Mouse (Mus musculus): ENCODE measurements at regions not wholly inside any gene's neighbourhood (a gene's known extent, or its start where the extent isn't known, plus 50 kb on each side); places are given as distances from the start of the nearest gene placed in this dataset.
"Not testable (repeated sequence)": the region's sequence is repeated elsewhere in the genome, so short reads cannot be mapped to it uniquely, and the experiment has no call there.

DNA sequence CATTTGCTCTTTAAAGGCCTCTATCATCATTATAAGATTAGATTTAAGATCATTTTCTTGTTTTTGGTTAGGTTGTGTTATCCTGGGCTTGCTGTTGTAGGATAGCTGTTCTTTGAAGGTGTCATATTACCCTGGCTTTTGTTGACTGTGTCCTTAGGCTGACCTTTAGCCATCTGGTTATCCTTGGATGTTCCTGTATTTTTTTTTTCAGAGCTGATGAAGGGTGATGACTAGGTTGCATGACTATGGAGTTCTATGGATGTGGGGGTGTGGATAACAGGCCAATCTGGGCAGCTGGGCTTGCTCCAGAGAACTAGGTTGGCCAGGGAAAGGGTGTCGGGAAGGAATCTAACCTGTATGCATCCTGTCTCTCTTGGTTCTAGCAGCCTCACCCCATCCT, 74.2 kb downstream of the Dmrta1 start:
- DNase-seq (ENCODE audit: low spot score in 2 of 2), result no peak

DNA sequence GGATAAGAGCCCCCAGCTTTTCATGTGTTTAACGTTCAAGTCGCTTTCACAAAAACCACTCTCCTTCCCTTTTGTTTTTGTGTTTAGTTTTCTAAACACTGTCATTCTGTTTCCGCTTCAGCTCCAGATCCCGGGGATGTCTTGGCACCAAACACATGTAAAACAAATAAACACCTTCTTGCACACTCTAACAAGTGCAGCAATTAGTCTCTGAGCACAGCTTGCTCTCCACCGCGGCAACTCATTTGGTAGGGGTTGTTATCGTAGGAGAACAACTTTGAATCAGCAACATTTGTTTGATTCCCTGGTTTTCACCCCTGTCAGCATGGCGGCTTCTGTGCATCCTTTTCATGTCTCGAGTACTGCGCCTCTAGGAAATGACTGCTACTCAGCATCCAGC, 97.0 kb downstream of the Dmrta1 start:
- peak; percentile 19 to 28 for DNase-seq (ENCODE audit: low spot score in 2 of 2)

GRCm38 (mm10) chr4:89781487-89781886, 102.3 kb downstream of the Dmrta1 start:
- no peak for DNase-seq (ENCODE audit: low spot score in 2 of 2)

GRCm38 (mm10) chr4:89816823-89817222, 137.6 kb downstream of the Dmrta1 start:
- DNase-seq (ENCODE audit: low spot score in 2 of 2), result peak; percentile 20 to 36

DNA sequence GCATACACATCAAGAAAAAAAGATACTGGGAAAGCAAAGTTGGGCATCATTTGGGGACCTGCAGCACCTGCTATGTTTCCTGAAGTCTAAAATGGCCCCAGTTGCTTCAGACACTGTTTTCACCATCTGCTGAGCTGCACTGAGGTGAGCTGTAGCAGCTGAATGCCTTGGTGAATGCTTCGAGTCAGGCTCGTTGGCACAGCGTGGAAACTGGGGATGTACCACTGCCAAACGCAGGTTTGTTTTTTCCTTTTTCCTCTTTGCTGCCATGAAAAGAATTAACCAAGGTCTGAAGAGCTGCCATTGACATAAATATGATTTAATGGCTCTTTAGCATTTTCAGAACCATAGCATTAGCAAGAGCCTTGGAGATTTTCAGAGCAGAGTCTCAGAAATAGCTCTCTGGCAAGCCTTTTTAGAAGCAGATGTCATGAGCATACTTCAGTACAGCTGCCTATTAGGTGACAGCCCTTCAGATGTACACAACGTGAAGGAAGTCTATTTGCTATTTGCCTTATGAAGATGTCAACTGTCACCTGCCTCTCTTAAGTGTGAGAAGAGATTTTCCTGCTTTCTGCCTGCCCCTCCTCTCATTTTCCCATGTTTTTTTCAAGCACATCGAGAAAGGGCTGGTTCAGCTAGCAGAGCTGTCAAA, 155.4 kb downstream of the Dmrta1 start:
- DNase-seq (ENCODE audit: low spot score in 2 of 2), result peak; percentile 18 to 28

DNA sequence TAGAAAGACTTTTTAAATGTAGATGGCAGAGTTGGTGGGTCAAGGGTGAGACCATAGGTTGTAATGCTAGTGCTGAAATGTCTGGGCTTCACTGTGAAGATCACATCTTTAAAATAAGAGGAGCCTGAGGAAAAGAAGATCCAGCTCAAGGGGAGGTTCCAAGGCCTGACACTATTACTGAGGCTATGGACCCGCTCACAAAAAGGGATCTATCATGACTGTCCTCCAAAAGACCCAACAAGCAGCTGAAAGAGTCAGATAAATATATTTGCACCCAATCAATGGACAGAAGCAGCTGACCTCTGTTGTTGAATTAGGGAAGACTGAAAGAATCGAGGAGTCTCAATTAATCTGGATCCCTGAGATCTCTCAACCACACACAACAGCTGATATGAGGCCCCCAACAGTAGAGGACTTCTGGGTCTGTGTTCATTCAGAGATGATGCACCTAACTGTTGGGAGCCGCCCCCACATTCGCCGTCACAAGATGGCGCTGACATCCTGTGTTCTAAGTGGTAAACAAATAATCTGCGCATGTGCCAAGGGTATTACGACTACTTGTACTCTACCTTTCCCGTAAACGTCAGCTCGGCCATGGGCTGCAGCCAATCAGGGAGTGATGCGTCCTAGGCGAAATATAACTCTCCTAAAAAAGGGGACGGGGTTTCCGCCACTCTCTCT, 196.3 kb downstream of the Dmrta1 start:
- DNase-seq (ENCODE audit: low spot score in 2 of 2), result peak; percentile 23

DNA sequence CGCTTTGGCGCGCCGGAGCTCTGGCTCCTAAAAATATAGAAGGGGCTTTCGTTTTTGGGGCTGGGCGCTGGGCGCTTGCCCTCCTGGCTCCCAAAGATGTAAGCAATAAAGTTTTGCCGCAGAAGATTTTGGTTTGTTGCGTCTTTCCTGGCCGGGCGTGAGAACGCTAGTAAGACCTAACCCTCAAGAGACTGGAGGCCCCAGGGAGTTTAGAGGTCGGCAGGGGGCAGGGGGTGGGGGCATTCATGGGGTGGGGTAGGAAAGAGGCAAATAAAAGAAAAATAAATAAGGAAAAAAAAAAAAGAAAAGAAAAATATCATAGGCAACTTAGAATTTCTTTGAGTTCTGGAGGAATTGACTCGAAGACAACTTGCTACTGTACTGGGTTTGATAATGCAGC, 196.9 kb downstream of the Dmrta1 start:
- not testable (repeated sequence) for DNase-seq (ENCODE audit: low spot score in 2 of 2)

DNA sequence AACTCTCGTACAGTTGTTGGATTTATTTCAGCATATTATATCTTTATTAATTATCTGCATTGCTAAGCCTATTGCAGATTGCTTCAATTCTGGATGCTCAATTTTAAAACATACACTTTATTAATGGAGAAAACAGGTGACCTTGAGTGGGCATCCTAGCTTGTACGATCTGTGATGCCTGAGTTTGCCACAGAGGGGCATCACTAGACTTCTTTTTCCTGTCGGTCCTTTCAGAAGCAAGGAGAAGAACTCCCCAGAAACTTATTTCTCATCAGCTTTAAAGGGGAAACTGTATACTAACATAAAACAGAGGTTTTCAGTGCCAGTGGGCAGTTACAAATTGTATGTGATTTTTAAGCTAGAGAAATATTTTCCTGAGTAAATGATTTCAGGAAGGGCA, 201.8 kb downstream of the Dmrta1 start:
- peak; percentile 27 to 41 for DNase-seq (ENCODE audit: low spot score in 2 of 2)

DNA sequence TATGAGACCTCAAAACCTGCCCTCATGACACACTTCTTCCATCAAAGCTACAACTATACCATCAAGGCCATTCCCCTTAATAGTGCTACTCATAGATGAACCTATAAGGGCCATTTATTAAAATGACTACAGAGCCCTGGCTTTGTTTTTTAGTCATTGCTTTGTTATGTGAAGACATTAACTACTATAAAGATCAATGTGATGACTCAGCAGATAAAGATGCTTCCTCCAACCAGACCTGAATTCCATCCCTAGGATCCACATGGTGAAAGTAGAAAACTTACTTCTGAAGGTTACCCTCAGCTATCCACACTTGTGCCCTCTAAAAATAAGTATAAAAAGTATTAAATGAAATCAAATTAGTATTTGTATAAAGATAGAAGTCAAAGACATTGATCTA, 230.4 kb downstream of the Dmrta1 start:
- no peak for DNase-seq (ENCODE audit: low spot score in 2 of 2)

DNA sequence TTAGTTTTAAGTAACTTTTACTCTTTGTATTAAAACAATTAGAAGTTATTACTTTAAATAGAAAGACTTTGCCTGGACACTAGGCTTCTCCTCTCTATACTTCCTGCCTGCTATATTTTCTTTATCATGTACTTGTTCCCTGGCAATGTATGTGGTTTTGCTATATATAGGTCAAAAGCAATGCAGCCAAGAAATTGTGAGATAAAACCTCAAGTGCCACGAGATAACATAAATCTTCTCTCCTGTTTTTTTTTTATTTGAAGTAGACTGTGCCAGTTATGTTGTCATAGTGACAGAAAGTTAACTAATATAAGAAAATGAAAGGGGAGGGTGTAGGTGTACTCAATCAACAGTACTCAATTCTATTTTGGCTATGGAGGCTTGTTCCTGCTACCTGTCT, 258.4 kb downstream of the Dmrta1 start:
- DNase-seq (ENCODE audit: low spot score in 2 of 2), result no peak

GRCm38 (mm10) chr4:89941308-89941707, 262.1 kb downstream of the Dmrta1 start:
- peak in 1 of 2 experiments; percentile 17 for DNase-seq (ENCODE audit: low spot score in 2 of 2)

GRCm38 (mm10) chr4:89976146-89976545, 242.5 kb upstream of the Zfp352 start:
- DNase-seq (ENCODE audit: low spot score in 2 of 2), result no peak

- DNase-seq (ENCODE audit: low spot score in 2 of 2), result no peak
Observed at GRCm38 (mm10) chr4:90003413-90003812, 215.2 kb upstream of the Zfp352 start.

GRCm38 (mm10) chr4:90003898-90004297, 214.7 kb upstream of the Zfp352 start:
- no peak for DNase-seq (ENCODE audit: low spot score in 2 of 2)

- DNase-seq (ENCODE audit: low spot score in 2 of 2), result no peak
Observed at GRCm38 (mm10) chr4:90012723-90013122, 205.9 kb upstream of the Zfp352 start.

- DNase-seq (ENCODE audit: low spot score in 2 of 2), result no peak
Observed at GRCm38 (mm10) chr4:90014203-90014602, 204.4 kb upstream of the Zfp352 start.

Measured in right cerebral cortex, postnatal 10 days (tissue).